Mouse (Mus musculus) intestine, postnatal 0 days (tissue): ENCODE results near the gene Adgrf3. TPM values are rescaled to one million over a fixed set of nuclear protein-coding genes. Genes with fewer than 3 reads are reported as not detected.

Experiments used
- ATAC-seq: fragments of 200-750 bp; cut with Nextera tagmentation; 2 replicates; pipeline ENCODE4 v1.8.0; 2017; ENCODE audit warnings: mild to moderate bottlenecking, moderate TSS enrichment, moderate library complexity
- H3K27ac ChIP-seq: fragments of 300-500 bp; sonication (generic); 2 replicates; pipeline ENCODE4 v1.5.1; 2014; ENCODE audit warnings: mild to moderate bottlenecking, low read depth, low read length, moderate library complexity
- H3K27me3 ChIP-seq: fragments of 300-500 bp; sonication (generic); replicated peaks from 2 replicates; pipeline ENCODE4 v1.6.1; 2014; ENCODE audit warnings: low read length, mixed read lengths; ENCODE audit not compliant: control insufficient read depth, insufficient read depth
- H3K36me3 ChIP-seq: fragments of 300-500 bp; sonication (generic); 2 replicates; pipeline ENCODE4 v1.6.1; 2014; ENCODE audit warnings: mild to moderate bottlenecking, moderate library complexity; ENCODE audit not compliant: control insufficient read depth, insufficient read depth
- H3K4me1 ChIP-seq: fragments of 300-500 bp; sonication (generic); replicated peaks from 2 replicates; pipeline ENCODE4 v1.6.1; 2014; ENCODE audit warnings: antibody characterized with exemption, low read length, mixed read lengths; ENCODE audit not compliant: control insufficient read depth, insufficient read depth
- H3K4me2 ChIP-seq: fragments of 300-500 bp; sonication (generic); replicated peaks from 2 replicates; pipeline ENCODE4 v1.6.1; 2014; ENCODE audit warnings: low read depth, mild to moderate bottlenecking, moderate library complexity
- H3K4me3 ChIP-seq: fragments of 300-500 bp; sonication (generic); 2 replicates; pipeline ENCODE4 v1.5.1; 2014; ENCODE audit warnings: low read depth, low read length
- H3K9ac ChIP-seq: fragments of 300-500 bp; sonication (generic); 2 replicates; pipeline ENCODE4 v1.6.1; 2014; ENCODE audit warnings: mild to moderate bottlenecking, low read depth, low read length
- H3K9me3 ChIP-seq: fragments of 300-500 bp; sonication (generic); 2 replicates; pipeline ENCODE4 v1.6.1; 2016; ENCODE audit warnings: mixed run types; ENCODE audit not compliant: control insufficient read depth
- CTCF ChIP-seq: sonication (generic); IDR thresholded peaks from 2 replicates; pipeline ENCODE4 v1.5.1; 2016; ENCODE audit warnings: low read depth, mild to moderate bottlenecking, control low read depth, antibody characterized with exemption, moderate library complexity
- WGBS: fragments of 180-500 bp; shearing (Covaris S2); extraction: QIAGEN DNeasy Blood & Tissue Kit; methylation state at CpG from one replicate; pipeline ENCODE4 v1.1.7; 2014; 5-methylcytosine and 5-hydroxymethylcytosine counted together
- polyA plus RNA-seq: library from polyadenylated mRNA; unstranded; fragments of >200 nt; fragmentation: Nextera tagmentation; extraction: Ambion mirVana; gene quantifications from 2 replicates; pipeline ENCODE4 v1.2.1, GENCODE M21; 2015

Adgrf3 gene
- polyA plus RNA-seq, result 0.07 TPM in 1 of 2 replicates, not detected in the other

DNA sequence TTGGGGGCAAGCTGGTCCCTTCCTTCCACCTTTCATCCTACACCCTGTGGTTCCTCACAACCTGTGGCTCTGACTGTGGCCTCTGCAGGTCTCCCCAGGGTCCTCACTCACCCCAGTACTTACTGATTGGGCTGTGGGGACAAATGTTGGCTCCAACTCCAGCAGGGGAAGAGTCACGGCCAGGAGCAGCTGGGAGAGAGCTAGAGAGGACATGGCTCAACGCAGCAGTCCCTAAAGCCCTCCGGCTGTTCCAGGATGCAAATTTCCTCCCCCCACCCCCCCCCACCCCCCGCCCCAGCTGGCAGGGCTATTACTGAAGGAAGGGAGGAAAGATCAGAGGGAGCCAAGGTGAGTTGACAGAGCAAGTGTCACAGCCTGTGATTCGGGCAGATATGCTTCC lies at the start of gene Adgrf3:
TSS of gene Adgrf3 (minus strand) at position 230 of the 400 bp plus-strand sequence.
- H3K27ac ChIP-seq, result no peak within 1 kb of the TSS
- H3K4me2 ChIP-seq, result no peak within 1 kb of the TSS
- H3K9ac ChIP-seq, result no peak within 1 kb of the TSS
- no peaks in the 10 kb centered on the region for H3K4me1 ChIP-seq
- no peak for TF ChIP-seq CTCF
- no peaks in the 10 kb centered on the region for H3K36me3 ChIP-seq
- no peaks in the 10 kb centered on the region for H3K9me3 ChIP-seq
- ATAC-seq, result no peak
- H3K4me3 ChIP-seq, result no peak within 1 kb of the TSS
- no peaks in the 10 kb centered on the region for H3K27me3 ChIP-seq
- WGBS, result 52% methylated on average over 5 of the region's 5 CpGs

DNA sequence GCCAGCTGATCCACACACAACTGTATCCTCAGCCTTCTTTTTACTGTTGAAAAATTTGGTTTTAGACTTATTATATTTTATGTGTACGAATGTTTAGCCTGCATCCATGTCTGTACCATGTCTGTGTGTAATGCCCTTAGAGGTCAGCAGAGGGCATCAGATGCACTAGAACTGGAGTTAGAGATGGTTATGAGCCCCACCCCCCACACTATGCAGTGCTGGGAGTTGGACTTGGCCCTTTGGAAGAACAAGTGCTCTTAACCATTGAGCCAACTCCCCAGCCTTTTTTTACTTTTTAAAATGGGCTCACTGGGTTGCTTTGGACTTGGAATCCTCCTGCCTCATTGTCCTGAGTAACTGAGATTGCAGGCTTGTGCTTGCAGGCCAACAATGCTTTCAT lies 42.1 kb upstream of the Adgrf3 start:
- Histone ChIP-seq H3K4me1 (peaks cover 3% of the 10 kb centered on the region; the same call in 1 of the 2 replicates), H3K27me3 (no peaks in the 10 kb centered on the region), H3K4me3 (no peak overlapping the region), H3K27ac (no peak overlapping the region), H3K9me3 (no peaks in the 10 kb centered on the region), H3K9ac (no peak overlapping the region), H3K4me2 (no peak overlapping the region), H3K36me3 (peaks cover 6% of the 10 kb centered on the region; the same call in 1 of the 2 replicates)
- ATAC-seq, result peak; percentile 42; the same call in 1 of the 2 replicates
- peak; percentile 63 for TF ChIP-seq CTCF
- 92% methylated on average over 1 of the region's 1 CpGs for WGBS

DNA sequence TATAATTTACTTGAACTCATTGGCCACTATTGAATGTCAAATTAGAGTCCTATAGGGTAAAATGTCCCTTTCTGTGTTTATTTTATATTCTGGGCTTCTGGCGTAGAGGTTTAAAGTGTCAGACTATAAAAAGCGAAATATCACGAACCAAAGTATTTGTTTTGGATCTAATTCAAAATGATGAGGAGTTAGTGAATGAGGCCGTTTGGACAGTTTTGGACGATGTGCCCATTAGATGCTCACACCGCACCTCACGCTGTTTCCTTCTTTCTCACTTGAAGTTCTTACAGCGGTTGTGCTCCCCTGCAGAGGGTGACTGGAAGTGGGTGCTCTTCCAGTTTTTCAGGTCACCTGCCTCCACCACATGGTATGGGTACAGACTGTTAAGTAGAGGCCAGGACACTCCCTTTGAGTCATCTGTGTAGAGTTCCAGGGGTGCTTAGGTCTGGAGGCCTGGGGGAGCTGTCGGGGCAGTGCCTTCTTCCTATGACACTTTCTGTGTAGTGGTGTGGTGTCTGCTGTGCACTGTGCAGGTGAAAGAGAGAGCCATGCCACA lies 40.4 kb upstream of the Adgrf3 start:
- Histone ChIP-seq H3K4me3 (no peak overlapping the region), H3K27ac (no peak overlapping the region), H3K4me1 (peaks cover 7% of the 10 kb centered on the region; the same call in 1 of the 2 replicates), H3K36me3 (no peaks in the 10 kb centered on the region), H3K27me3 (no peaks in the 10 kb centered on the region), H3K9ac (no peak overlapping the region), H3K4me2 (no peak overlapping the region), H3K9me3 (no peaks in the 10 kb centered on the region)
- 76% methylated on average over 9 of the region's 9 CpGs for WGBS
- TF ChIP-seq CTCF, result no peak
- no peak for ATAC-seq

DNA sequence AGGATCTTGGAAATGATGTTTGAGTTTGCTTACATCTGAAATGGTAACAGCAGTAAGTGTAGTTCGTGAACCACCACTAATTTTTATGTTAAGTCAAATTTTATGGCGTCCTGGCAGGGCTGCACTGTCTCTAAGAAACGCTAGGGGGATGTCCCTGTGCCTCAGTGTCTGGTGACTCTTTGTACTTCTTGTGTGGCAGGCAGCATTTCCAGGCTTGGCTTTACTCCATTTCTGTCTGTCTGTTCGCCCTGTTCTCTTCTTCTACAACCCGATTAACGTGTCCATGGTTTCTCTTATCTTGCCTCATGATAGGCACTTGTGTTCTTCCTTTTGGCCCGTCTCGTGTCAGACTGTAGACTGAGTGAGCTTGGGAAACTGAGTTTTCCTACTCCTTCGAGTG lies 38.2 kb upstream of the Adgrf3 start:
- H3K4me1 ChIP-seq, result peaks cover 14% of the 10 kb centered on the region
- WGBS, result 40% methylated on average over 9 of the region's 9 CpGs
- no peaks in the 10 kb centered on the region for H3K36me3 ChIP-seq
- peak; percentile 68 for TF ChIP-seq CTCF
- no peaks in the 10 kb centered on the region for H3K27me3 ChIP-seq
- no peaks in the 10 kb centered on the region for H3K9me3 ChIP-seq
- no peak for ATAC-seq
- 0 out of 2 replicates have a peak overlapping the region, but pooled peaks have one; percentile 0 for H3K4me2 ChIP-seq
- H3K27ac ChIP-seq, result peak overlapping the region; percentile 54
- H3K9ac ChIP-seq, result no peak overlapping the region
- H3K4me3 ChIP-seq, result no peak overlapping the region

DNA sequence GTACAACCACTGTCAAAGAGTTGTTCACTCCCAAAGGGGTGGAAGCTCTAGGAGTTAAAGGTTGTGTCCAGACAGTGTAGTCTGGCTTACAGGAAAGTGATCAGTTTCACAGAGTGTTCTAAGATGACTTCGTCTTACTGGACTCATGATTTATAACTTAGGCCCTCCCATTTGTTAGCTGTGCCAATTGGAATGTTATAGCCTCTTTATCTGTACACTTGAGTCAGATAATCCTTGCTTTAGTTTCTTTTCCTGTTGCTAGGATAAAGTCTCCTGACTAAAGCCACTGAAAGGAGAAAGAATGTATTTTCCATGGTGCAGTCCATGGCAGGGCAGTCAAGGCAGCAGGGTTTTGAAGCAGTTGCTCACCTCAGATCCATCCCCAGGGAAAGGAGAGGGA lies 36.9 kb upstream of the Adgrf3 start:
- H3K4me3 ChIP-seq, result no peak overlapping the region
- no peak for TF ChIP-seq CTCF
- no peaks in the 10 kb centered on the region for H3K27me3 ChIP-seq
- peak; percentile 78 for ATAC-seq
- no peaks in the 10 kb centered on the region for H3K9me3 ChIP-seq
- peak overlapping the region; percentile 76 for H3K27ac ChIP-seq
- H3K36me3 ChIP-seq, result no peaks in the 10 kb centered on the region
- H3K4me1 ChIP-seq, result peaks cover 14% of the 10 kb centered on the region
- H3K4me2 ChIP-seq, result peak overlapping the region; percentile 46
- WGBS, result 23% methylated on average over 1 of the region's 1 CpGs
- no peak overlapping the region for H3K9ac ChIP-seq

DNA sequence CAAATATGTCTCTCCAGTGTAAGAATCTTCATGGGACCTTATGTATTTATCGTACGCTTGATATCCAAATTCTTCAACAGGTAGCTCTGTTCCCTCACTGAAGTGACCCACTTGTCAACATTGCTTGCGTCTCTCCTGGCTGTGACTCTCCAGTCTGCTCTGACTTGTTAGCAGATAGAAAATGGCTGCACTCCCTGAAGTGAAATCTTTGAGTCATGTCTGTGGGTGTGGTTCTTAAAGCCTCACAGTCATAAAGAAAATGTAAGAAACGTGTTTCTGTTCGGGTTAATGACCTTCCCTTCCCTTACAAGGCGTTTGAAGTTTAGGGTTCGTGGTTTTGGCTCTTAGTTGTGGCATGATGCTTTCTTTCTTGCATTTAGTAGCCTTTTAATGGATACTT lies 35.0 kb upstream of the Adgrf3 start:
- no peak for TF ChIP-seq CTCF
- 52% methylated on average over 7 of the region's 7 CpGs for WGBS
- no peak overlapping the region for H3K4me3 ChIP-seq
- H3K4me2 ChIP-seq, result 0 out of 2 replicates have a peak overlapping the region, but pooled peaks have one; percentile 1
- H3K27ac ChIP-seq, result peak overlapping the region; percentile 35; the same call in 1 of the 2 replicates
- ATAC-seq, result no peak
- no peaks in the 10 kb centered on the region for H3K9me3 ChIP-seq
- no peaks in the 10 kb centered on the region for H3K36me3 ChIP-seq
- H3K9ac ChIP-seq, result no peak overlapping the region
- no peaks in the 10 kb centered on the region for H3K27me3 ChIP-seq
- peaks cover 18% of the 10 kb centered on the region for H3K4me1 ChIP-seq
